Mouse (Mus musculus): ENCODE data around the gene H2afj. TPM values are rescaled to one million over a fixed set of nuclear protein-coding genes. Genes with fewer than 3 reads are reported as not detected.

The H2afj gene
- polyA plus RNA-seq, 1 experiment from 2014 or later: 90.0 TPM

- no peaks in the 10 kb centered on the region for H3K27me3 ChIP-seq (ENCODE audit: control insufficient read depth, insufficient read depth, low read length)
- H3K27ac ChIP-seq (ENCODE audit: low read length): no peak overlapping the region
- H3K9ac ChIP-seq (ENCODE audit: low read length): no peak overlapping the region
- H3K4me2 ChIP-seq (ENCODE audit: low read depth, low read length): no peak overlapping the region
- H3K4me1 ChIP-seq (ENCODE audit: control insufficient read depth, insufficient read depth, low read length): peaks cover 15% of the 10 kb centered on the region
- no peak overlapping the region for H3K4me3 ChIP-seq (ENCODE audit: low read length)
- H3K36me3 ChIP-seq (ENCODE audit: control insufficient read depth, insufficient read depth): peaks cover 33% of the 10 kb centered on the region
- ATAC-seq (replicated peaks; ENCODE audit: extremely low read depth, insufficient read depth, low FRiP score): no peak
- H3K9me3 ChIP-seq (replicated peaks; ENCODE audit: control insufficient read depth, low read length): no peaks in the 10 kb centered on the region
- WGBS: 86% methylated on average over 10 of the region's 10 CpGs
Measured at GRCm38 (mm10) chr6:136811196-136811595, 3.2 kb downstream of the H2afj start.

DNA sequence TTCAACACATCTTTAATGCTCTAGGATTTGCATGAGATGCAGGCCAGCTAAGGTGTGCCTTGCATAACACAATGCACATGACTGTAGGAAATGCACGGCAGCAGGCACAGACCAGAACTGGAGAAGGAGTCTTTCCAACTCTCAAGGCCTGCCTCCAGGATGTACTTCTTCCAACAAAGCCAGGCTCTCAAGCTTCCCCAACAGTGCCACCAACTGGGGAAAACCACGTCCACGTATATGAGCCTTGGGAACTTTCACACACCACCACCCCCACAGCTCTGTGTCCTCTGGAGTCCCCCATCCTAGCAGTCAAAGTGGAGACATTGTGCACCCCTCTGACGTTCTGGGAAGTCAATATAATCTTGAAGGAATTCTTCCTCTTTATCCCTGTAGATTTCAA is 5.1 kb downstream of the H2afj start:
- Histone ChIP-seq H3K27ac (ENCODE audit: low read length) (no peak overlapping the region), H3K9me3 (replicated peaks; ENCODE audit: control insufficient read depth, low read length) (no peaks in the 10 kb centered on the region), H3K27me3 (ENCODE audit: control insufficient read depth, insufficient read depth, low read length) (no peaks in the 10 kb centered on the region), H3K4me2 (ENCODE audit: low read depth, low read length) (no peak overlapping the region), H3K36me3 (ENCODE audit: control insufficient read depth, insufficient read depth) (peaks cover 50% of the 10 kb centered on the region), H3K9ac (ENCODE audit: low read length) (no peak overlapping the region), H3K4me3 (ENCODE audit: low read length) (no peak overlapping the region), H3K4me1 (ENCODE audit: control insufficient read depth, insufficient read depth, low read length) (peaks cover 12% of the 10 kb centered on the region)
- 37% methylated on average over 4 of the region's 4 CpGs for WGBS
- no peak for ATAC-seq (replicated peaks; ENCODE audit: extremely low read depth, insufficient read depth, low FRiP score)

GRCm38 (mm10) chr6:136815381-136815780 is 7.3 kb downstream of the H2afj start:
- H3K9ac ChIP-seq (ENCODE audit: low read length): no peak overlapping the region
- no peak overlapping the region for H3K4me2 ChIP-seq (ENCODE audit: low read depth, low read length)
- no peak overlapping the region for H3K4me3 ChIP-seq (ENCODE audit: low read length)
- 94% methylated on average over 7 of the region's 7 CpGs for WGBS
- H3K9me3 ChIP-seq (replicated peaks; ENCODE audit: control insufficient read depth, low read length): no peaks in the 10 kb centered on the region
- H3K27me3 ChIP-seq (ENCODE audit: control insufficient read depth, insufficient read depth, low read length): no peaks in the 10 kb centered on the region
- H3K27ac ChIP-seq (ENCODE audit: low read length): no peak overlapping the region
- H3K36me3 ChIP-seq (ENCODE audit: control insufficient read depth, insufficient read depth): peaks cover 64% of the 10 kb centered on the region
- no peaks in the 10 kb centered on the region for H3K4me1 ChIP-seq (ENCODE audit: control insufficient read depth, insufficient read depth, low read length)
- no peak for ATAC-seq (replicated peaks; ENCODE audit: extremely low read depth, insufficient read depth, low FRiP score)

DNA sequence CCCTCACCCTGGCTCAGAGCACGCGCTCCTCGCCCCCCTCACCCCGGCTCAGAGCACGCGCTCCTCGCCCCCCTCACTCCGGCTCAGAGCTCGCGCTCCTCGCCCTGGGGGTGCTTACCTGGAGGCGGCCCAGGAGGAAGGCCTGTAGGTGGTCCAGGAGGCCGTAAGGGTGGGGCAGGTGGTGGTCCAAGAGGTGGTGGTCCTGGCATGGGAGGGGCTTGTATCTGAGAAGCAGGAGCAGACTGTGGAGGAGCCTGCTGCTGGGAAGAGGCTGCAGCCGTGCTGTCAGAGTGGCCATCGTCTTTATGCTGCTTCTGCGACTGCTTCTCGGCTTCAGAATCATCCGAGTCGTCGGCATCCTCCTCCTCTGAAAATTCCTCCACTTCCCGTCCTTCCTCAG is 8.8 kb downstream of the H2afj start:
- peaks cover 77% of the 10 kb centered on the region for H3K36me3 ChIP-seq (ENCODE audit: control insufficient read depth, insufficient read depth)
- H3K9ac ChIP-seq (ENCODE audit: low read length): no peak overlapping the region
- H3K9me3 ChIP-seq (replicated peaks; ENCODE audit: control insufficient read depth, low read length): no peaks in the 10 kb centered on the region
- no peaks in the 10 kb centered on the region for H3K27me3 ChIP-seq (ENCODE audit: control insufficient read depth, insufficient read depth, low read length)
- no peak overlapping the region for H3K4me2 ChIP-seq (ENCODE audit: low read depth, low read length)
- no peak overlapping the region for H3K27ac ChIP-seq (ENCODE audit: low read length)
- 91% methylated on average over 21 of the region's 21 CpGs for WGBS
- peaks cover 5% of the 10 kb centered on the region for H3K4me1 ChIP-seq (ENCODE audit: control insufficient read depth, insufficient read depth, low read length)
- ATAC-seq (replicated peaks; ENCODE audit: extremely low read depth, insufficient read depth, low FRiP score): no peak
- H3K4me3 ChIP-seq (ENCODE audit: low read length): no peak overlapping the region

DNA sequence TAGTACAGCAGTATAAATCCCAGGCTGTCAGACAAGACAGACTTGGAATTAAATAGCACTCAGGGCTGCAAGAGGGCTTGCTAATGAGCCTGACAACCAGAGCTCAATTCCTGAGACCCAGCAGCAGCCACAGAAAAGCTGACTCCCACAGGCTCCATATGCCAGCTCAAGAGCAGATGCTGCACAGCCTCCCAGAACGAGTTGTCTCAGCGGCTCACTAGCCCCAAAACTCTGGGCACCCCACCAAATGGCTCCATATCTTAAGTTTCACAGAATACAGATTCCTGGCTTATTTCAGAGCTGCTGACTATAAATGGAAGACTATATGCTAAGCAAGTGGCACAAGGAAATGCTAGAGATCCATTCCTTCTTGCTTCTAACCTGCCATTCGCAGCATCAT is 9.5 kb downstream of the H2afj start:
- peaks cover 75% of the 10 kb centered on the region for H3K36me3 ChIP-seq (ENCODE audit: control insufficient read depth, insufficient read depth)
- H3K4me1 ChIP-seq (ENCODE audit: control insufficient read depth, insufficient read depth, low read length): peaks cover 5% of the 10 kb centered on the region
- H3K4me2 ChIP-seq (ENCODE audit: low read depth, low read length): no peak overlapping the region
- no peak overlapping the region for H3K9ac ChIP-seq (ENCODE audit: low read length)
- no peak for ATAC-seq (replicated peaks; ENCODE audit: extremely low read depth, insufficient read depth, low FRiP score)
- H3K9me3 ChIP-seq (replicated peaks; ENCODE audit: control insufficient read depth, low read length): no peaks in the 10 kb centered on the region
- 87% methylated on average over 3 of the region's 3 CpGs for WGBS
- no peaks in the 10 kb centered on the region for H3K27me3 ChIP-seq (ENCODE audit: control insufficient read depth, insufficient read depth, low read length)
- H3K4me3 ChIP-seq (ENCODE audit: low read length): no peak overlapping the region
- H3K27ac ChIP-seq (ENCODE audit: low read length): no peak overlapping the region

GRCm38 (mm10) chr6:136820381-136820780 is 12.3 kb downstream of the H2afj start:
- Histone ChIP-seq H3K4me2 (ENCODE audit: low read depth, low read length) (no peak overlapping the region), H3K27me3 (ENCODE audit: control insufficient read depth, insufficient read depth, low read length) (no peaks in the 10 kb centered on the region), H3K4me1 (ENCODE audit: control insufficient read depth, insufficient read depth, low read length) (peaks cover 5% of the 10 kb centered on the region), H3K36me3 (ENCODE audit: control insufficient read depth, insufficient read depth) (peaks cover 75% of the 10 kb centered on the region), H3K27ac (ENCODE audit: low read length) (no peak overlapping the region), H3K4me3 (ENCODE audit: low read length) (no peak overlapping the region), H3K9me3 (replicated peaks; ENCODE audit: control insufficient read depth, low read length) (no peaks in the 10 kb centered on the region), H3K9ac (ENCODE audit: low read length) (no peak overlapping the region)
- WGBS: 74% methylated on average over 21 of the region's 21 CpGs
- peak; percentile 28 for ATAC-seq (replicated peaks; ENCODE audit: extremely low read depth, insufficient read depth, low FRiP score)

DNA sequence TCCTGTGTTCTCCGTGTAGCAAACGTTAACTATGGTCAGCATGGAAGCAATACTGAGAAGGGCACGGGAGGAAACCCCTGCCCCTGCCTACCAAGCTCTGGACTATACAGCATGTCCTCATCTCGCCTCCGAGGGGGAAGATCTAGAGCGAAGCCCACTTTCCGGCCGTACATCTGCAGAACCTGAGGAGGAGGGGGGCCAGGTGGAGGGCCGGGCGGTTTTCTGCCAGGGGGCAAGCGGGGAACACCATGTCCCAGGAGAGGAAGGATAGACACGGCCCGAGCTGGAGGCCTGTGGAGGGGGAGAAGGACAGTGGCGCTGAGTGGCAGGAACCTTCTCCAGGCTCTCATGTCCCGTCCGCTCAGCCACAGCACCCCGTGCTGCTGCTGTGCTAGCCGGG is 13.0 kb downstream of the H2afj start:
- no peak overlapping the region for H3K27ac ChIP-seq (ENCODE audit: low read length)
- 83% methylated on average over 18 of the region's 18 CpGs for WGBS

DNA sequence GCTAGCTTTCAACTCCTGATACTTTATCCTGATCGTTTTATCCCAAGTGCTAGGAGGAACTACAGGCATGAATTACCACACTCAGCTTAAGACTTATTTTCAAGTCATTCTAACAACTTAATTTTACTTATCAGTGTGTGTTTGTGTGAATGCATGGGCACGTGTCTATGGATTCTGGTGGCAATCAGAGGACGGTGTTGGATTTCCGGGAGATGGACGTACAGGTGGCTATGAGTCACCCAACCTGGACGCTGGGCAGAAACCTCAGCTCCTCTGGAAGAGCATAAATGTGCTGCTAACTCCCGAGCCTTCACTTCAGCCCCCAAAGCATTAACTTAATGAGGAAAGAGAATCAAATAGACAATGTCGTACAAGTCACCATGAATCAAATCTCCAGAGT is 16.9 kb downstream of the H2afj start:
- Histone ChIP-seq H3K4me2 (ENCODE audit: low read depth, low read length) (no peak overlapping the region), H3K4me1 (ENCODE audit: control insufficient read depth, insufficient read depth, low read length) (peaks cover 10% of the 10 kb centered on the region), H3K9ac (ENCODE audit: low read length) (no peak overlapping the region), H3K4me3 (ENCODE audit: low read length) (no peak overlapping the region), H3K36me3 (ENCODE audit: control insufficient read depth, insufficient read depth) (peaks cover 45% of the 10 kb centered on the region), H3K27me3 (ENCODE audit: control insufficient read depth, insufficient read depth, low read length) (no peaks in the 10 kb centered on the region), H3K27ac (ENCODE audit: low read length) (no peak overlapping the region), H3K9me3 (replicated peaks; ENCODE audit: control insufficient read depth, low read length) (no peaks in the 10 kb centered on the region)
- no peak for ATAC-seq (replicated peaks; ENCODE audit: extremely low read depth, insufficient read depth, low FRiP score)
- WGBS: 89% methylated on average over 8 of the region's 8 CpGs

More for the DNA sequence above, 13.0 kb downstream of the H2afj start:
- Histone ChIP-seq H3K9ac (ENCODE audit: low read length) (no peak overlapping the region), H3K36me3 (ENCODE audit: control insufficient read depth, insufficient read depth) (peaks cover 73% of the 10 kb centered on the region), H3K9me3 (replicated peaks; ENCODE audit: control insufficient read depth, low read length) (no peaks in the 10 kb centered on the region), H3K27me3 (ENCODE audit: control insufficient read depth, insufficient read depth, low read length) (no peaks in the 10 kb centered on the region), H3K4me1 (ENCODE audit: control insufficient read depth, insufficient read depth, low read length) (peaks cover 5% of the 10 kb centered on the region), H3K4me2 (ENCODE audit: low read depth, low read length) (no peak overlapping the region), H3K4me3 (ENCODE audit: low read length) (no peak overlapping the region)
- ATAC-seq (replicated peaks; ENCODE audit: extremely low read depth, insufficient read depth, low FRiP score): no peak

GRCm38 (mm10) chr6:136827116-136827515 is 19.1 kb downstream of the H2afj start:
- WGBS: 11% methylated on average over 7 of the region's 7 CpGs

More at GRCm38 (mm10) chr6:136827116-136827515, 19.1 kb downstream of the H2afj start:
- peak overlapping the region; percentile 91 for H3K4me2 ChIP-seq (ENCODE audit: low read depth, low read length)
- H3K27ac ChIP-seq (ENCODE audit: low read length): no peak overlapping the region; the same call in 1 of the 2 replicates
- ATAC-seq (replicated peaks; ENCODE audit: extremely low read depth, insufficient read depth, low FRiP score): no peak
- no peaks in the 10 kb centered on the region for H3K27me3 ChIP-seq (ENCODE audit: control insufficient read depth, insufficient read depth, low read length)
- H3K4me3 ChIP-seq (ENCODE audit: low read length): peak overlapping the region; percentile 100
- peak overlapping the region; percentile 100 for H3K9ac ChIP-seq (ENCODE audit: low read length)
- peaks cover 25% of the 10 kb centered on the region for H3K36me3 ChIP-seq (ENCODE audit: control insufficient read depth, insufficient read depth)
- H3K9me3 ChIP-seq (replicated peaks; ENCODE audit: control insufficient read depth, low read length): no peaks in the 10 kb centered on the region
- peaks cover 4% of the 10 kb centered on the region for H3K4me1 ChIP-seq (ENCODE audit: control insufficient read depth, insufficient read depth, low read length)
